Mouse (Mus musculus) Patski (cell line): ENCODE data around the gene Akap13. TPM values are rescaled to one million over a fixed set of nuclear protein-coding genes. Genes with fewer than 3 reads are reported as not detected.
A peak's percentile ranks its signal among the peaks of the same experiment; 100 is the strongest.
"Not testable (repeated sequence)": the region's sequence is repeated elsewhere in the genome, so short reads cannot be mapped to it uniquely, and the experiment has no call there.

Source experiments
- ATAC-seq: fragments of 100-300 bp; one replicate; pipeline ENCODE4 v1.8.0; 2021
- CTCF ChIA-PET: fragments of 350-600 bp; sonication (Branson Sonifier 250); formaldehyde crosslinking; loops from one replicate; lab custom pipeline; 2022; ENCODE audit warnings: inconsistent platforms; lab: Charles Lee
- POLR2A ChIA-PET: fragments of 350-600 bp; sonication (Branson Sonifier 250); formaldehyde crosslinking; loops from one replicate; lab custom pipeline; 2022; ENCODE audit warnings: antibody characterized with exemption, inconsistent platforms; lab: Charles Lee
- DNase-seq: peaks from one replicate; pipeline ENCODE4 v3.0.0-alpha.2; 2011; ENCODE audit warnings: low read depth, low spot score
- H3K27me3 ChIP-seq: fragments of 371-371 bp; one replicate; pipeline ENCODE4 v1.5.1; 2021
- CTCF ChIP-seq: fragments of 100-300 bp; IDR thresholded peaks from one replicate; pipeline ENCODE4 v1.5.1; 2021
- in situ Hi-C: fragments of 300-500 bp; cut with MboI; formaldehyde crosslinking; loops from 3 replicates; pipeline ENCODE4 v1.11.1; 2018; ENCODE audit warnings: low pct_unique_long_range_greater_than_20kb, mixed read lengths
- polyA plus RNA-seq: library from polyadenylated mRNA; unstranded; gene quantifications from one replicate; pipeline ENCODE4 v1.2.3, GENCODE M21; 2021

Akap13 gene
- polyA plus RNA-seq, 1 experiment from 2014 or later = 17.3 TPM

DNA sequence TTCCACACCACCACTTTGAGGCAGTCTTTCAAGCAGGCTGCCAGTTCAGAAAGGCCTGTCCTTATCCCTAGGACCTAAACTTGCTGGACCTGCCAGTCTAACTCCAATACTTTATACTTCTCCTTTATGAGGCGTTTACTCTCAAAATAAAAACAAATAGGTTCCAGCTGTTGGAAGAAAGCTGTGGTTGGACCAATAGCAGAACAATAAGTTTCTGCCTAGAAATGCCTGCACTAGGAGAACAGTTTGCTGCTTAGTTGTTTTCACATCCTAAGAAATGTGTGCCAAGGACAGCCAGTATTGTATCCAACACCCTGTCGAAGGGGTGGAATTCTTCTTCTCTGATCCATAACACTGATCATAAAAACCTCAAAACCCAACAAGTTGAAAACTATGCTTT lies 276.6 kb downstream of the Akap13 start:
- in situ Hi-C loops = loop anchor here (10.0 kb wide), 1 partner anchor 597 kb away; no protein-coding TSS in a partner anchor
- ChIA-PET POLR2A (no interaction called here), CTCF (no interaction called here)
- ATAC-seq (no peak), DNase-seq (no peak)
- no peaks in the 10 kb centered on the region for H3K27me3 ChIP-seq
- no peak for TF ChIP-seq CTCF

GRCm38 (mm10) chr7:75733166-75733565 lies 277.8 kb downstream of the Akap13 start:
- ATAC-seq (no peak), DNase-seq (no peak)
- CTCF ChIA-PET = interaction anchor here (0.9 kb wide), 1 partner anchor 362 kb away, joined by 3 read pairs; no protein-coding TSS in a partner anchor
- TF ChIP-seq CTCF = no peak
- no peaks in the 10 kb centered on the region for H3K27me3 ChIP-seq
- in situ Hi-C loops = loop anchor here (10.0 kb wide), 1 partner anchor 598 kb away; no protein-coding TSS in a partner anchor
- POLR2A ChIA-PET = no interaction called here

DNA sequence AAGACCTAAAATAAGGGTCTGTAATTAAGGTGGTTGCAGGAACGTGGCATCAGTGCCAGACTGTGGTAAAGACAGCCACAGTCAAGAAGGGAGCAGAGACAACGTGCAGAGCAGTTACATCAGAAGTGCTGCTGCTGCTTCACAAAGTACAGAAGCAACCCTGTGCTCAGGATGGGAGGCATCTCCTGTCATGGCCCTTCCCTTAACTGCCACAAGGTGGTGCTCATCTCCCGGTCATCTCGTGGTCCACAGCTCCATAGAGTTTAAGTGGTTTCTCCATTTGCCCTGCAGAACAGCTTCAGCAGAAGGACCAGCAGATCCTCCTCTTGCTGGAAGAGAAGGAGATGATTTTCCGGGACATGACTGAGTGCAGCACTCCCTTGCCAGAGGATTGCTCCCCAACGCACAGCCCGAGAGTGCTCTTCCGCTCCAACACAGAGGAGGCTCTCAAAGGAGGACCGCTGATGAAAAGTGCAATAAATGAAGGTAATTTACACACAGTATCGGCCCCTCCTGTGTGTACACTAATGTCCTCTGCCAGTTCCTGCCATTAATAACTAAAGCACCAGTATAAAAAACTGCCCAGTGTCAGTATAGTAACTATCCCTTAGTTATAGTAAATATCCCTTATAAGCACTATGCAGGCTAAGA lies 283.9 kb downstream of the Akap13 start:
- no peaks in the 10 kb centered on the region for H3K27me3 ChIP-seq
- ChIA-PET CTCF (interaction anchor here (0.9 to 1.2 kb wide), 2 partner anchors 13 to 108 kb away, joined by 3 read pairs; no protein-coding TSS in a partner anchor), POLR2A (interaction anchor here (1.1 kb wide), 1 partner anchor 9 kb away, joined by 3 read pairs; no protein-coding TSS in a partner anchor)
- no peak for DNase-seq
- TF ChIP-seq CTCF = peak; percentile 78
- ATAC-seq = peak; percentile 91
- in situ Hi-C loops = loop anchor here (10.0 kb wide), 1 partner anchor 604 kb away; no protein-coding TSS in a partner anchor

GRCm38 (mm10) chr7:75744528-75744927 lies 289.2 kb downstream of the Akap13 start:
- CTCF ChIA-PET = interaction anchor here (0.9 to 2.7 kb wide), 5 partner anchors 10 to 374 kb away, joined by 3 to 12 read pairs (median 4); no protein-coding TSS in a partner anchor
- no peaks in the 10 kb centered on the region for H3K27me3 ChIP-seq
- TF ChIP-seq CTCF = no peak
- POLR2A ChIA-PET = no interaction called here
- ATAC-seq = no peak
- no peak for DNase-seq
- in situ Hi-C loops = loop anchor here (5.0 kb wide), 1 partner anchor 133 kb away; no protein-coding TSS in a partner anchor

DNA sequence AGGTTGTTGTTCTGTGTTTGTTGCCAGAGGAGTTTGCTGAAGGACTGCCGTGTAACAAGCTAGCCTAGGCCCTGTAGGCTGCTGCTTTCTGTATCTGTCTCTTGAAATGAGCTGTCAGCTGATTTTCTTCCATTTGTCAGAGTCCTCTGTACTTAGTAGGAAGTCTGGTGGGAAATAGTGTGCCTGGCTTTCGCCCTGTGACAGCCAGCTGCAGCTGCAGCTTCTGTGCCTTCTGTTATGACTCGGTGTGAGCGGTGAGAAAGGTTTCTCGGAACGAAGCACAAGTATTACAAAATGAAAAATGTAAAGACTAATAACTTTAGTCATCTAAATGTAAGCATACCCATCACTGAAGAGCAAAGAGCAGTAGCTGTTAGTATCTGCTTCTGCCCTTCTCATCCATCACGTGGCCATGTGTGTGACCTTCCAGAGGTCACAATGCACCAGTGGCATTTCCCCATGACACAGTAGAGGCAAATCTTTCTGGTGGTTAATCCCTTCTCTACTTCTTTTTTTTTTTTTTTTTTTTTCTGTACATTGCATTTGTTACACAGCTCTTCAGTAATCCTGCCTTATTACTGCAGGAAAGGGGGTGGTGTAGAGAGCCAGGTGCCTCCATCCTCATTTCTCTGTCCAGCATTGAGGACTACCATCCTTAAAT lies 289.8 kb downstream of the Akap13 start:
- no peak for TF ChIP-seq CTCF
- POLR2A ChIA-PET = no interaction called here
- CTCF ChIA-PET = interaction anchor here (0.6 to 2.7 kb wide), 7 partner anchors 10 to 374 kb away, joined by 3 to 12 read pairs (median 4); no protein-coding TSS in a partner anchor
- H3K27me3 ChIP-seq = no peaks in the 10 kb centered on the region
- DNase-seq (no peak), ATAC-seq (no peak)
- in situ Hi-C loops = loop anchor here (5.0 kb wide), 2 partner anchors 82 to 132 kb away; no protein-coding TSS in a partner anchor

- DNase-seq, ATAC-seq, H3K27me3 ChIP-seq: not testable (repeated sequence)
- ChIA-PET CTCF (interaction anchor here (0.6 to 2.7 kb wide), 5 partner anchors 11 to 135 kb away, joined by 3 to 12 read pairs (median 3); no protein-coding TSS in a partner anchor), POLR2A (interaction anchor here (0.6 kb wide), 1 partner anchor 442 kb away, joined by 8 read pairs; no protein-coding TSS in a partner anchor)
- in situ Hi-C loops = loop anchor here (5.0 kb wide), 1 partner anchor 81 kb away; no protein-coding TSS in a partner anchor
Observed at GRCm38 (mm10) chr7:75745969-75746368, 290.6 kb downstream of the Akap13 start.

DNA sequence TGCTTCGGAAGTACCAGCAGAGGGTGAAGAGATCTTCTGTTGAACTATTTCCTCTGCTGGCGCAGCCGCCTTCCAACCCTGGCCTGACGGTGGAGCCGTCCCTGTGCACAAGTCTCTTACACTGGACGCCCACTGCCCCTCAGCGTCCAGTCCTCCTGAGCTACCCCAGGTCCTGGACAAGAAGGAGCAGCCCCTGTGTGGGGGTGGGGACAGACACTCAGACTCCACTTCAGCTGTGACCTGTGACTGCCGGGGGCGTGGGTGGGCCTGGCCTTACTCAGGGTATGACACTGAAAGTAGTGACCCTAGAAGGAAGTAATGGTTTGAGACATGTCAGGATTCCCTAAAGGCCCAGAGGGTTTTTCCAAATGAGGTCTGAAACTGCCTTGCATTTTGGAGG lies 295.2 kb downstream of the Akap13 start:
- DNase-seq (no peak), ATAC-seq (no peak)
- H3K27me3 ChIP-seq = no peaks in the 10 kb centered on the region
- ChIA-PET CTCF (interaction anchor here (1.0 kb wide), 1 partner anchor 12 kb away, joined by 3 read pairs; no protein-coding TSS in a partner anchor), POLR2A (interaction anchor here (0.6 kb wide), 1 partner anchor 60 kb away, joined by 3 read pairs; no protein-coding TSS in a partner anchor)
- in situ Hi-C loops = no loop called here
- TF ChIP-seq CTCF = no peak

DNA sequence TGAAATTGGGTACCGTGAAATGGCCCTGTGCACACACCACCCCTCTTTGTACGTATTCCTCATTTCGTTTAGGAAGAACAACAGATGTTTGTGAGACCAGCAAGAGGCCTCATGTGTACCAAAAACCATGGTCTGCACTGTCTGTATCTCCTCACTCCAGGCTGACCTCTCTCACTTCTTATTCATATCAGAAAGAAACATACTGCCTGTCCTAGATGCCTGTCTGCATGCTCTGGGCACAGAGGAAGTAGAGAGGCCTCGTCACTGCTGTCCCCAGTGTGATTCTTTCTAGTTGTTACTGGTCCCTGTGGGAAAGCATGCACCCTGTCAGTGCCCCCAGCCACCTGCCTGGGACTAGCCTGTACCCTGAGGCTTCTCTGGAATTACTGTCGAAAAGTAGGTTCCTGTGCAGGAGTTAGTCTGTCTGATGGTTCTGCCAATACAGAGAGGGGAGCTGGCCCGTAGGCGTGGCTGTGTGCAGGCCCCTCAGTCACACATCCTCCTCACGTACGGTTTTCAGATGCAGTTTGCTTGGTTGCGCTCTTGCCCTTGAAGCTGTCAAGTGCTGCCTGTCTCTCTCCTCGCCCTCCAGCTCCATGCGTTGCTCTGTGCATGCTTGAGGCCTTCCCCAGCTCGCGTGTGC lies 295.9 kb downstream of the Akap13 start:
- DNase-seq = no peak
- POLR2A ChIA-PET = no interaction called here
- ATAC-seq = no peak
- no peaks in the 10 kb centered on the region for H3K27me3 ChIP-seq
- no peak for TF ChIP-seq CTCF
- CTCF ChIA-PET = interaction anchor here (1.0 kb wide), 1 partner anchor 13 kb away, joined by 3 read pairs; no protein-coding TSS in a partner anchor
- in situ Hi-C loops = no loop called here

DNA sequence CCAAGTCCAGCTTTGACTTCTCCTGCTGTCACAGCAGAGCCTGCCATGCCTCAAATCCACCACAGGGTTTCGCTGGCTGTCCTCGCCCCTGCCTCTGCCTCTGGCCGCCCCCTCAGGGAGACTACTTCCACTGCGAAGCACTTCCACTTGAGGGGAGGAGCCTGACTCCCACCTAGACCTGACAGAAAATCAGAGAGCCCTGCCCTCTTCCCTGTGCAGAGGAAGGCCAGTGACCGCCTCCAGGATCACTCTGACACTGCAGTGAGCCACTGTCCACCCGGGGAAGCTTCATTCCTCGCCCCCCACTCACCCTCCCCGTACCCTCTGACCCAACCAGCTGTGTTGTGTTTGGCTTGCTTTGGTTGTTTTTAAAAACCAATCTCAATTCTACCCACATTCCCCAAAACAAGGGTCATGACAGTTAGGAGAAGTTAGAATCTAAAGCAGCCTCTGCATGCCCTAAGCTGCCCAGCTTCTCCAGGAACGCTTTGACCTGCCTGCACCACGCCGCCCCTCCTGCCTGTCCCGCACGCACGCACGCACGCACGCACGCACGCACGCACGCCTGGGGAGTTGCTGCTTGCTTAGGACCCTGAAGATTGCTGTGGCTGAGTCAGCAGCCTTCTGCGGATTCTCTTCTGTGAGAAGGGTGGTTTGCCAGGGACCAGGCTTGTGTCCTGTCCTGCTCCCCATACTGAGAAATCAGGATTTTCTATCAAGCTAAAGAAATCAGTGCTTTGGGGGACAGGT lies 297.3 kb downstream of the Akap13 start:
- no peaks in the 10 kb centered on the region for H3K27me3 ChIP-seq
- ChIA-PET POLR2A (no interaction called here), CTCF (no interaction called here)
- ATAC-seq (no peak), DNase-seq (no peak)
- in situ Hi-C loops = no loop called here
- no peak for TF ChIP-seq CTCF
